Mouse (Mus musculus): Measurements from ENCODE around the gene Trib2. TPM values are rescaled to one million over a fixed set of nuclear protein-coding genes. Genes with fewer than 3 reads are reported as not detected.
A peak's percentile ranks its signal among the peaks of the same experiment; 100 is the strongest.

Gene Trib2
- polyA plus RNA-seq (2015; fragmentation: Nextera tagmentation; extraction: Ambion mirVana) = 146 and 148 TPM in 2 replicates

DNA sequence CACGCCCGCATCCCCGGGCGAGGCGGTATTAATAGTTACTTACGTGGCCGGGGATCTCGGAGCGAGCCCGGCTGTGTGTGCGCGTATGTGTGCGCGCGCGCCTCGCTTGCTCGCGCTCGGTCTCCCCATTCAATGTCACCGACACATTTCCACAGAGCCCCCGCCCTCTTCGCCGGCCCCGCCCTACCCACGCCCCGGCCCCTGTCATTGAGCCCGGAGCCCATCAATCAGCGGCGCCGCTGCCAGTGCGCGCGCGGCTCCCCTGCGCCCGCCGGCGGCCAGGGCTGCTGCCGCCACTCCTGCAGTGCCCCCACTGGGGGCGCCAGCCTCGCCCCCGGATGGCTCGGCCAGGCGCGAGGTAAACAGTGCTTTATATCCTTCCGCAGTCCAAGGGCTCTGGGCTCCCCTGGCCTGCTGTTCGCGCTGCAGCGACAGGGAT, at the start of gene Trib2:
TSS of gene Trib2 (minus strand) at position 183 of the 439 bp plus-strand sequence.
- Histone ChIP-seq H3K9ac (ENCODE audit: low read depth, low read length) (peak within 1 kb of the TSS; percentile 98), H3K9me3 (replicated peaks; ENCODE audit: control insufficient read depth, low read length, poor library complexity, severe bottlenecking) (no peaks in the 10 kb centered on the region), H3K27me3 (ENCODE audit: control insufficient read depth, insufficient read depth, low read depth, low read length) (no peaks in the 10 kb centered on the region), H3K36me3 (ENCODE audit: control insufficient read depth, insufficient read depth, low read length) (no peaks in the 10 kb centered on the region), H3K4me1 (ENCODE audit: control insufficient read depth, insufficient read depth, low read length) (peaks cover 4% of the 10 kb centered on the region; the same call in 1 of the 2 replicates), H3K4me2 (ENCODE audit: low read length) (peak within 1 kb of the TSS; percentile 85), H3K27ac (ENCODE audit: low read length) (peak within 1 kb of the TSS; percentile 98), H3K4me3 (ENCODE audit: low read depth, low read length) (peak within 1 kb of the TSS; percentile 77)
- peak; percentile 92 for ATAC-seq
- WGBS = 0% methylated on average over 49 of the region's 50 CpGs

DNA sequence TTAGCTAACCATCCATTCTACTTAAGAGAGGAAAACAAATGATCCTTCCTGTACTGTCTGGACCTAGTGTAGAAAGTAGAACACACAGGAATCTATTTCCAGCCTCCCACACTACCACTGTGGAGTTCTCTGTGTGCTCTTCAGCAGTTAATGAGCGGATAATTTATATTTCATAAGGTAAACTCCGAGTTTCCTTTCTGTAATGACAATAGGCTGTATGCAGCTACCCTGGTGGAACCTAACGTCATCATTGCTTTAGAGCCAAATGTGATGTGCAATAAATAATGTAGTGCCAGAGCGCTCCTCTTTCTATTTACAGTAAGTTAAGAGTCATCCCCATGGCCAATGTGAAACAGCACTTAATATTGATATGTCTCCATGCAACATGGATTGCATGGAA, 41.3 kb upstream of the Trib2 start:
- Histone ChIP-seq H3K4me3 (ENCODE audit: low read depth, low read length) (no peak overlapping the region), H3K9ac (ENCODE audit: low read depth, low read length) (no peak overlapping the region), H3K9me3 (replicated peaks; ENCODE audit: control insufficient read depth, low read length, poor library complexity, severe bottlenecking) (no peaks in the 10 kb centered on the region), H3K27me3 (ENCODE audit: control insufficient read depth, insufficient read depth, low read depth, low read length) (no peaks in the 10 kb centered on the region), H3K4me2 (ENCODE audit: low read length) (no peak overlapping the region), H3K4me1 (ENCODE audit: control insufficient read depth, insufficient read depth, low read length) (no peaks in the 10 kb centered on the region), H3K36me3 (ENCODE audit: control insufficient read depth, insufficient read depth, low read length) (no peaks in the 10 kb centered on the region), H3K27ac (ENCODE audit: low read length) (no peak overlapping the region)
- 83% methylated on average over 4 of the region's 4 CpGs for WGBS
- no peak for ATAC-seq

DNA sequence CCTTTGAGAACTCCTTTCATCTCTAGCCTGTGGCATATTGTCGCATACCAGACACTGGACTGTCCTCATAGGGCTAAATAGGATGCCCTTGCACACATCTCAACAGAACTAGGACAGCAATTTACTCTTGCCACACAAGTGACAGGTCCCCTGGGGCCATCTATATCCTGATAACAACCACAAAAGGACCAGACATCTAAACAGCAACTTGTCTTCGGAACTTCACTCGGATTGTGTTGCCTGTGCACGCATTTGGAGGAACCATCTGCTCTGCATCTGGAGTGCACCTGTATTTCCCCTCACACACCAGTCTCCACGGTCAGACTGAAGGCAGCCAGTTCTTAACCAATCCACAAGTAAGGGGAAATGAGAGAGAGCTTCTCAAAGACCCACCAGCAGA, 39.2 kb upstream of the Trib2 start:
- H3K9ac ChIP-seq (ENCODE audit: low read depth, low read length) = no peak overlapping the region
- WGBS = 94% methylated on average over 5 of the region's 5 CpGs
- no peak for ATAC-seq
- H3K4me1 ChIP-seq (ENCODE audit: control insufficient read depth, insufficient read depth, low read length) = 0 out of 2 replicates have a peak, but pooled peaks cover 2% of the 10 kb centered on the region
- H3K36me3 ChIP-seq (ENCODE audit: control insufficient read depth, insufficient read depth, low read length) = no peaks in the 10 kb centered on the region
- H3K27me3 ChIP-seq (ENCODE audit: control insufficient read depth, insufficient read depth, low read depth, low read length) = no peaks in the 10 kb centered on the region
- H3K4me2 ChIP-seq (ENCODE audit: low read length) = no peak overlapping the region
- no peak overlapping the region for H3K27ac ChIP-seq (ENCODE audit: low read length)
- no peak overlapping the region for H3K4me3 ChIP-seq (ENCODE audit: low read depth, low read length)
- no peaks in the 10 kb centered on the region for H3K9me3 ChIP-seq (replicated peaks; ENCODE audit: control insufficient read depth, low read length, poor library complexity, severe bottlenecking)

DNA sequence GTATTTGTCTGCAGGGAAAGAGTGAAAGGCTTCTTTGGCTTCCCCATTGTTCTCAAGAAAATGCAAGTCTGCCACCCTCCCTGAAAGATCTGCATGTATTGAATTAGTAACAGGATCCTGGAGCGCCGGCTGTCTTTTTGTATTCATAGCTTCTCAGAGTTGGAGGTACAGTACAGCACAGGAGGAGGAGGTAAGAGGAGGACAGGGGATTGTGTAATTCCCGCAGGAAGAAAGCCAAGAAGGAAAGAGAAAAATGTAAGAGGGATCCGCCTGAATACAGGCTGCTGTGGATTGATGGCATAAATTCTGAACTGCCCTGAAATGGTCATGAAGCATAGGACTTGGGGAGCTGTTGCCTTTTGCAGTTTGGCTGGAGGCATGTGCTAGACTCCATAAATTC, 36.1 kb upstream of the Trib2 start:
- no peaks in the 10 kb centered on the region for H3K36me3 ChIP-seq (ENCODE audit: control insufficient read depth, insufficient read depth, low read length)
- no peak overlapping the region for H3K4me3 ChIP-seq (ENCODE audit: low read depth, low read length)
- no peak overlapping the region for H3K4me2 ChIP-seq (ENCODE audit: low read length)
- no peaks in the 10 kb centered on the region for H3K9me3 ChIP-seq (replicated peaks; ENCODE audit: control insufficient read depth, low read length, poor library complexity, severe bottlenecking)
- no peak for ATAC-seq
- no peak overlapping the region for H3K27ac ChIP-seq (ENCODE audit: low read length)
- H3K9ac ChIP-seq (ENCODE audit: low read depth, low read length) = no peak overlapping the region
- no peaks in the 10 kb centered on the region for H3K27me3 ChIP-seq (ENCODE audit: control insufficient read depth, insufficient read depth, low read depth, low read length)
- H3K4me1 ChIP-seq (ENCODE audit: control insufficient read depth, insufficient read depth, low read length) = 0 out of 2 replicates have a peak, but pooled peaks cover 2% of the 10 kb centered on the region
- 15% methylated on average over 4 of the region's 4 CpGs for whole genome bisulfite sequencing

DNA sequence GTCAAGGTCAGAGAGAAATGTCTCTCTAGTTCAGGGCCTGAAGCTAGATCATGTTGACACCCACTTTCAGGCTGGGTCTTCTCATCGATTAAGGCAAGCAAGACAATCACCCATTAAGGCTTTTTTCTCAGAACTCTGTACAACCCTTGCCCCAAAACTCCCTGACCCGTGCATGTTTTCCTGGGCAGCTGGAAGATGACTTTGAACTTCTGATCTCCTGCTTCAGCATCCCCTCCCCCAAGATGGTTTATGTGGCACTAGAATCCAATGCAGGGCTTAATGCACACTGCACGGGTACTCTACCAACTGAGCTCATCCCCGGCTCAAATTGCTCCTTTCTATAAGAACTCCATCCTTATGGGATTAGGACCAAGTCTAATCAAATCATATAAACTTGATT, 35.3 kb upstream of the Trib2 start:
- Histone ChIP-seq H3K4me1 (ENCODE audit: control insufficient read depth, insufficient read depth, low read length) (0 out of 2 replicates have a peak, but pooled peaks cover 2% of the 10 kb centered on the region), H3K36me3 (ENCODE audit: control insufficient read depth, insufficient read depth, low read length) (no peaks in the 10 kb centered on the region), H3K9me3 (replicated peaks; ENCODE audit: control insufficient read depth, low read length, poor library complexity, severe bottlenecking) (no peaks in the 10 kb centered on the region), H3K27ac (ENCODE audit: low read length) (no peak overlapping the region), H3K9ac (ENCODE audit: low read depth, low read length) (no peak overlapping the region), H3K27me3 (ENCODE audit: control insufficient read depth, insufficient read depth, low read depth, low read length) (no peaks in the 10 kb centered on the region), H3K4me3 (ENCODE audit: low read depth, low read length) (no peak overlapping the region), H3K4me2 (ENCODE audit: low read length) (no peak overlapping the region)
- WGBS = 75% methylated on average over 4 of the region's 4 CpGs
- no peak for ATAC-seq

DNA sequence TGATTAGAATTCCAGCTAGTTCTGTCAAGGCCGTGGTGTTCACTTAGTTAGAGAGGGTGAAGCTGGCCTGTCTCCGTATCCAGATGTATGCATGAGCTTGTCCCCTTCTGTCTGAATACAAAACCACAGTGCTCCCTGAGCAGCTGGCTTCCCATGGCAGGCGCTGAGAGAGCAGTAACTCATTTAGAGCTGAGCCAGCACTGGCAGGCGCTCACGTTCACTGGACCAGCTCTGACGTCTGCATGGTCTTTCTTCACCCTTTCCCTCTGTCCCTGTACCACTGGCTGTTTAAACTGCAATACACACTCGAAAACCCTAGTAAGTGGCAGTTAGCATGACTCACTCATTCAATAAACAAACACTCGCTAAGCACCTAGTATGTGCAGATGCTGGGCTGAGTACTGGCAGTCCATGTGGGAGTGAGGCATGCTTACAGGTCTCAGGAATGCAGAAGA, 33.7 kb upstream of the Trib2 start:
- H3K9me3 ChIP-seq (replicated peaks; ENCODE audit: control insufficient read depth, low read length, poor library complexity, severe bottlenecking) = no peaks in the 10 kb centered on the region
- WGBS = 72% methylated on average over 8 of the region's 8 CpGs

DNA sequence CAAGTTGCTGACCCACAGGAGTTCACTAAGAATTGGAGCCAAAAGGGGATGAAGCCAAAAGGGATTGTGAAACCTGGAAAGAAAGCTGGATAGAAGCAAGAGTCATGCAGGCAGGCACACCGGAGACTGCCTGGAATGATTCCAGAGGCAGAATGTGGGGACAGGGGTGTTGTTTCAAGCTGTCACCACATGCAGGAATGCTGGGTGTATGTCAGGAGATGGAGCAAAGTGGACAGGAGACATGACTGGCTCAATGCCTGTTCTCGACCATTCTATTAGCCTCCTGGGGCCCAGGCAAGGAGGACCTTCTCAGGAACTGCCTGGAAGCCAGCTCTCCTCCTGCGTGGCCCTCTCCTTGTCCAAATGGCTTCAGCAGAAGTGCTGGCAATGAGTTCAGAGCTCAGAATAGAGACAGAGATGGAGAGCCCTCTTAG, 33.2 kb upstream of the Trib2 start:
- no peak overlapping the region for H3K9ac ChIP-seq (ENCODE audit: low read depth, low read length)
- no peaks in the 10 kb centered on the region for H3K27me3 ChIP-seq (ENCODE audit: control insufficient read depth, insufficient read depth, low read depth, low read length)
- no peaks in the 10 kb centered on the region for H3K36me3 ChIP-seq (ENCODE audit: control insufficient read depth, insufficient read depth, low read length)
- no peak overlapping the region for H3K27ac ChIP-seq (ENCODE audit: low read length)
- no peak overlapping the region for H3K4me3 ChIP-seq (ENCODE audit: low read depth, low read length)
- H3K4me1 ChIP-seq (ENCODE audit: control insufficient read depth, insufficient read depth, low read length) = 0 out of 2 replicates have a peak, but pooled peaks cover 2% of the 10 kb centered on the region
- no peak overlapping the region for H3K4me2 ChIP-seq (ENCODE audit: low read length)
- no peak for ATAC-seq
- 85% methylated on average over 3 of the region's 3 CpGs for WGBS
- H3K9me3 ChIP-seq (replicated peaks; ENCODE audit: control insufficient read depth, low read length, poor library complexity, severe bottlenecking) = no peaks in the 10 kb centered on the region

More for the DNA sequence above, 33.7 kb upstream of the Trib2 start:
- Histone ChIP-seq H3K9ac (ENCODE audit: low read depth, low read length) (no peak overlapping the region), H3K4me3 (ENCODE audit: low read depth, low read length) (no peak overlapping the region), H3K4me2 (ENCODE audit: low read length) (no peak overlapping the region), H3K27ac (ENCODE audit: low read length) (no peak overlapping the region), H3K4me1 (ENCODE audit: control insufficient read depth, insufficient read depth, low read length) (0 out of 2 replicates have a peak, but pooled peaks cover 2% of the 10 kb centered on the region), H3K27me3 (ENCODE audit: control insufficient read depth, insufficient read depth, low read depth, low read length) (no peaks in the 10 kb centered on the region), H3K36me3 (ENCODE audit: control insufficient read depth, insufficient read depth, low read length) (no peaks in the 10 kb centered on the region)
- ATAC-seq = no peak

DNA sequence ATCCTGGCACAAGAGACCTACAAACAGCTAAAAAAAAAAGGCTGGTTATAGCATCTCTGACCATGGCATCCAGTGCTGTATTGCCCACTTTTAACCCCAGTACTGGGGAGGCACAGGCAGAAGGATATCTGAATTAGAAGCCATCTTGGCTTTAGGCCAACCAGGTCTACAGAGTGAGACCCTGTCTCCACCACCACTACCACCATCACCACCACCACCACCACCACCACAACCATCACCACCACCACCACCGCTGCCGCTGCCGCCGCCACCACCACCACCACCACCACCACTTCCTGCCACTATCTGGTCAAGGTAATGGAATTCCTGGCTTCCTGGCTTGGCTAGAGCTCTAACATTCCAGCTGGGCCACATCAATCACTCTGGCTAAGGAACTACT, 31.7 kb upstream of the Trib2 start:
- H3K27ac ChIP-seq (ENCODE audit: low read length) = no peak overlapping the region
- no peak overlapping the region for H3K9ac ChIP-seq (ENCODE audit: low read depth, low read length)
- no peak overlapping the region for H3K4me3 ChIP-seq (ENCODE audit: low read depth, low read length)
- H3K4me2 ChIP-seq (ENCODE audit: low read length) = no peak overlapping the region
- 0 out of 2 replicates have a peak, but pooled peaks cover 2% of the 10 kb centered on the region for H3K4me1 ChIP-seq (ENCODE audit: control insufficient read depth, insufficient read depth, low read length)
- H3K9me3 ChIP-seq (replicated peaks; ENCODE audit: control insufficient read depth, low read length, poor library complexity, severe bottlenecking) = no peaks in the 10 kb centered on the region
- ATAC-seq = no peak
- no peaks in the 10 kb centered on the region for H3K27me3 ChIP-seq (ENCODE audit: control insufficient read depth, insufficient read depth, low read depth, low read length)
- H3K36me3 ChIP-seq (ENCODE audit: control insufficient read depth, insufficient read depth, low read length) = no peaks in the 10 kb centered on the region
- 100% methylated on average over 3 of the region's 4 CpGs for WGBS

DNA sequence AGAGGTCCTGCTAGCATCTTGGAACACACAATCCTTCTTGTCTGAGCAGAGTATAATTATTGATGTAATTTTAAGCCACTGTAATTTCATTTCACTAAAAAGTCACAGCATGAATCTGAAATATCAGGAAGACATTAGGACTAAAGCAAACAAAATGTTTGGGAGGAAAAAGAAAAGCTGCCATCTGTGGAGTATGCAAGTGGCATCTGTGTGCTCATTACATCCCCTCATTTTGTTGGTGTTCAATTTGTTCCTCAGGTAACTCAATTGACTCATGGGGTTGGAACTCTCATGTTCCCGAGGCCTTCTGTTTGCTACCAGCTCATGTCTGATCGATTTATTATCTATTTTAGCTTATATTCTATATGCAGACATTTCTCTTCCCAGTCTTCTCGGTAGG, 28.0 kb upstream of the Trib2 start:
- no peak overlapping the region for H3K9ac ChIP-seq (ENCODE audit: low read depth, low read length)
- no peaks in the 10 kb centered on the region for H3K36me3 ChIP-seq (ENCODE audit: control insufficient read depth, insufficient read depth, low read length)
- no peak overlapping the region for H3K4me3 ChIP-seq (ENCODE audit: low read depth, low read length)
- no peaks in the 10 kb centered on the region for H3K4me1 ChIP-seq (ENCODE audit: control insufficient read depth, insufficient read depth, low read length)
- no peak for ATAC-seq
- no peak overlapping the region for H3K4me2 ChIP-seq (ENCODE audit: low read length)
- H3K9me3 ChIP-seq (replicated peaks; ENCODE audit: control insufficient read depth, low read length, poor library complexity, severe bottlenecking) = no peaks in the 10 kb centered on the region
- H3K27me3 ChIP-seq (ENCODE audit: control insufficient read depth, insufficient read depth, low read depth, low read length) = no peaks in the 10 kb centered on the region
- H3K27ac ChIP-seq (ENCODE audit: low read length) = no peak overlapping the region
- WGBS = 81% methylated on average over 3 of the region's 3 CpGs
